In the genomic region with DNA sequence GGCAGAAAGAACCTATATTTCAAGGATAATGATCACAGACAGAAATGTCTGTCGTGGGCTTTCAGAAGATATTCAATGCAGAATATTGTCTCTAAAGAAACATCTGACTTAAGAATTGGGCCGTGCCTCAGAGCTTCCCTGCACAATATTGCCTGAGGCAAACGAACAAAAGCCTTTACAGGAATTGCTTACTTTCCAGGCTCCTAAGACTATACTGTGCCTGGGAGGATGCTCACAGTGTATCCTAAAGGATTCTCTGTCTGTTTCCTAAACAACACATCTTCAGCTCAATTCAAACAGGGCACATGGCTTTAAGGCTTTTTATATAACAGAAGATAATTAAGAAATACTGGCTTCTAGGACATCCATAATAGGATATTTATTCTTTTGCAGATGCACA, we compare ENCODE assay signal across 24 mouse cellular contexts.
"Had no signal": no experiment of that assay in that cellular context is flagged by ENCODE, and none has a peak within 500 bp of the region (broad histone marks: within the 10 kb centered on the region; RNA-seq: fewer than 3 reads in every experiment).

No protein-coding gene starts in this region.

- H3K9ac ChIP-seq: heart, embryonic 12.5 days; hindbrain, embryonic 12.5 days; hindbrain, embryonic 15.5 days; intestine, embryonic 15.5 days; limb, embryonic 13.5 days; limb, embryonic 15.5 days had no signal

- H3K27ac ChIP-seq: gastrocnemius, adult 2 months; heart, embryonic 10.5 days; hindbrain, embryonic 10.5 days; hindbrain, embryonic 12.5 days; hindbrain, embryonic 15.5 days; intestine, embryonic 15.5 days; left cerebral cortex, adult 2 months; limb, embryonic 13.5 days; limb, embryonic 15.5 days had no signal

- H3K27me3 ChIP-seq: heart, embryonic 12.5 days; hindbrain, embryonic 12.5 days; hindbrain, embryonic 15.5 days; intestine, embryonic 15.5 days; limb, embryonic 13.5 days; limb, embryonic 15.5 days had no signal

- H3K4me3 ChIP-seq: gastrocnemius, adult 2 months; heart, embryonic 10.5 days; heart, embryonic 12.5 days; hindbrain, embryonic 10.5 days; hindbrain, embryonic 12.5 days; hindbrain, embryonic 15.5 days; intestine, embryonic 15.5 days; layer of hippocampus, adult 2 months; left cerebral cortex, adult 2 months; limb, embryonic 13.5 days; limb, embryonic 15.5 days had no signal

- H3K36me3 ChIP-seq: heart, embryonic 10.5 days; heart, embryonic 12.5 days; hindbrain, embryonic 10.5 days; hindbrain, embryonic 12.5 days; hindbrain, embryonic 15.5 days; intestine, embryonic 15.5 days; limb, embryonic 13.5 days; limb, embryonic 15.5 days had no signal

- H3K4me1 ChIP-seq: hindbrain, embryonic 10.5 days; hindbrain, embryonic 12.5 days; hindbrain, embryonic 15.5 days; intestine, embryonic 15.5 days; limb, embryonic 13.5 days; limb, embryonic 15.5 days had no signal

- H3K4me2 ChIP-seq: heart, embryonic 12.5 days; hindbrain, embryonic 12.5 days; hindbrain, embryonic 15.5 days; intestine, embryonic 15.5 days; limb, embryonic 13.5 days; limb, embryonic 15.5 days had no signal

- ATAC-seq: inflammation-experienced regulatory T-cells, adult 6 months; intestine, embryonic 15.5 days; intestine, postnatal 0 days had no signal

- DNase-seq: gastrocnemius, adult 2 months; gastrocnemius, postnatal 10 days; gastrocnemius, postnatal 25 days; heart, adult 18-20 months; heart, postnatal 10 days; heart, postnatal 4 days; kidney, adult 18-20 months; kidney, adult 8-10 months; kidney, postnatal 10 days; kidney, postnatal 25 days; kidney, postnatal 4 days; left cerebral cortex, postnatal 4 days had no signal

- H3K9me3 ChIP-seq: heart, embryonic 10.5 days; heart, embryonic 12.5 days; hindbrain, embryonic 10.5 days; hindbrain, embryonic 12.5 days; hindbrain, embryonic 15.5 days; intestine, embryonic 15.5 days; limb, embryonic 13.5 days; limb, embryonic 15.5 days had no signal
